Mouse (Mus musculus): ENCODE measurements around the gene Fars2.

- TF ChIP-seq CTCF (IDR thresholded peaks at IDR 0.05; ENCODE audit: low read depth) (no peak), EP300 (IDR thresholded peaks at IDR 0.05; ENCODE audit: low read depth) (no peak)
Observed at GRCm38 (mm10) chr13:36253936-36254335, 136.7 kb downstream of the Fars2 start.

Data from heart, postnatal 0 days (tissue).